Mouse (Mus musculus) brain, adult 10 weeks (tissue): Measurements from ENCODE around the gene Gm49392. TPM values are rescaled to one million over a fixed set of nuclear protein-coding genes. Genes with fewer than 3 reads are reported as not detected.

ENCODE experiments used
- polyA plus RNA-seq: library from polyadenylated mRNA; stranded (reverse); fragments of 350-450 nt; fragmentation: Illumina TruSeq; extraction: RNeasy Lipid Tissue Mini Kit (QIAGEN cat#74804); gene quantifications from one replicate; pipeline ENCODE4 v1.2.3, GENCODE M21; 2015; ENCODE audit warnings: low read depth, low replicate concordance

Gene Gm49392
- polyA plus RNA-seq, result not detected

DNA sequence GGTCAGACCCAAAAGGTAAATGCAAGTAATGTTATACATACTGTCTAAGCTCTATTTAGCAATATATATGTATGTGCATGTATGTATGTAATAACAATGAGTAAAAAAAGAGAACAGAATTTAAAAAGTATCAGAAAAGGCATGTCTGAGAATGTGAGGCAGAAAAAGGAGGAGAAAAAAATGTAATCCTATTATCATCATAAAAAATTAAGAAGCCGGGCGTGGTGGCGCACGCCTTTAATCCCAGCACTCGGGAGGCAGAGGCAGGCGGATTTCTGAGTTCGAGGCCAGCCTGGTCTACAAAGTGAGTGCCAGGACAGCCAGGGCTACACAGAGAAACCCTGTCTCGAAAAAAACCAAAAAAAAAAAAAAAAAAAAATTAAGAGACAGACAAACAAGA lies at the start of gene Gm49392:
TSS of gene Gm49392 (minus strand) at position 101 of the 400 bp plus-strand sequence.

DNA sequence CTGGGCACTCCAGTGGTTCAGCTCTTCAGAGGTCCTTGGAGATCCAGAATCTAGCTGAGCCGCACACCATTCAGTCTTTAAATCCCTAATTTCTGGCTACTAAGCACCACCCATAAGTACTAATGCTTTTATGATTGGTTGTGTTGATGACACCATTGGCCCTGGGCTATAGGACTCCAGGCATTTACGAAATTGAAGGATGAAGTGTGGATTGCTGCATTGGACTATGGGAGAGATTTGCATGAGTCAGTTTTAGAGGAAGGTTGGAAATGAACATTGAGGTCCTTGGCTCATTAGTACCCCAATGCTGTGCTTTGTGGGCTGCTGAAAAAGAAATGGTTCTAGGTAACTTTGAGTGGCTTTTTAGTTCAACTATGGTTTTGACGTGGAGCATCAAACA lies 45.2 kb upstream of the Gm49392 start, which contains the start of gene Tpbpa:
TSS of gene Tpbpa (minus strand) at position 101 of the 400 bp plus-strand sequence.

DNA sequence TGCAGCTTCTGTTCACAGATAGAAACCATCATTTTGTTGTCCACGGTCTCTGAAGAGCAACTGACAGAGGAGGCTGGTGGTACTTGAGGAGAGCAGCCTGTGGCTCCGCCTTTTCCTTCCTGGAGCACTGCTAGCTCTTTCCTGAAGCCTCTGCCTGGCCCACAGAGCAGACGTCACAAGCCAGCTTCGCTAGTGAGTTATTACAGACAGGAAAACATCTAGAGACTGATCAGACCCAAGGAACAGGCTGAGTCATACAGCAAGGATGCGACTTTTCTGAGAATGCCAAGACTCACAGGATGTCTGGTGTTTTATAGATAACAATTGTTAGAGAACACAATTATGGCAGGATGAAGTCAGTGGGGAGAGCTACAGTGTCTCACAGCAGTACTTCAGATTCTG lies 39.8 kb upstream of the Gm49392 start, which contains the start of the genes Gm49391 and Ctla2a:
TSS of gene Gm49391 (minus strand) at position 72 of the 402 bp plus-strand sequence.
TSS of gene Ctla2a (minus strand) at position 126 of the 402 bp plus-strand sequence.

DNA sequence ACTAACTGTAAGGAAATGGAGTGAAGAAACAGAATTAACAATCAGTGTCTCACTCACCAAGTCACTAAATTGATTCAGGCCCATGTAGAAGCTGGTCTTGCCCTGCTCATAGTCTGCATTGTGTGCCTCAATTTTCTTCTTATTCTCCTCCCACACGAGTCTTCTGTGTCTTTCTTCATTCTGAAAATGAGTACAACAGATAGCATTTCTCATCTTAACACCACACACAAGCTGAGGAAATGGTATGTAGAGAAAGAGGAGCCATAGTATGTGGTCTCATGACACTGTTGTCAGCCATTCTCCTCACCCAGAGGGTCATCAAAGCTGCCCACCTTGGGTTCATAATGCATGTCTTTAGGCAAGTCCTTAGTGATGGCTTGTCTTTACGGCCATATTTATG lies 38.8 kb upstream of the Gm49392 start, which contains the start of gene Gm49393:
TSS of gene Gm49393 (minus strand) at position 101 of the 400 bp plus-strand sequence.

DNA sequence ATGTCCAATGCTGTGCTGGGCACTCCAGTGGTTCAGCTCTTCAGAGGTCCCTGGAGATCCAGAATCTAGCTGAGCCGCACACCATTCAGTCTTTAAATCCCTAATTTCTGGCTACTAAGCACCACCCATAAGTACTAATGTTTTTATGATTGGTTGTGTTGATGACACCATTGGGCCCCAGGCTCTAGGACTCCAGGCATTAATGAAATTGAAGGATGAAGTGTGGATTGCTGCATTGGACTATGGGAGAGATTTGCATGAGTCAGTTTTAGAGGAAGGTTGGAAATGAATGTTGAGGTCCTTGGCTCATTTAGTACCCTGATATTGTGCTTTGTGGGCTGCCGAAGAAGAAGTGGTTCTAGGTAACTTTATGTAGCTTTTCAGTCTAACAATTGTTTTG lies 8.1 kb upstream of the Gm49392 start, which contains the start of gene Tpbpb:
TSS of gene Tpbpb (minus strand) at position 101 of the 400 bp plus-strand sequence.

DNA sequence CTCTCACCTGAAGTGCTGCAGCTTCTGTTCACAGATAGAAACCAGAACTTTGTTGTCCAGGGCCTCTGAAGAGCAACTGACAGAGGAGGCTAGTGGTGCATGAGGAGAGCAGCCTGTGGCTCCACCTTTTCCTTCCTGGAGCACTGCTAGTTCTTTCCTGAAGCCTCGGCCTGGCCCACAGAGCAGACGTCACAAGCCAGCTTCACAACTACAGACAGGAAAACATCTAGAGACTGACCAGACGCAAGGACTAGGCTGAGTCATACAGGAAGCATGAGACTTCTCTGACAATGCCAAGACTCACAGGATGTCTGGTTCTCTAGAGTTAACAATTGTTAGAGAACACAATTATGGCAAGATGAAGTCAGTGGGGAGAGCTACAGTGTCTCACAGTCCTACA lies 634 bp upstream of the Gm49392 start, which contains the start of gene Ctla2b:
TSS of gene Ctla2b (minus strand) at position 120 of the 400 bp plus-strand sequence.

DNA sequence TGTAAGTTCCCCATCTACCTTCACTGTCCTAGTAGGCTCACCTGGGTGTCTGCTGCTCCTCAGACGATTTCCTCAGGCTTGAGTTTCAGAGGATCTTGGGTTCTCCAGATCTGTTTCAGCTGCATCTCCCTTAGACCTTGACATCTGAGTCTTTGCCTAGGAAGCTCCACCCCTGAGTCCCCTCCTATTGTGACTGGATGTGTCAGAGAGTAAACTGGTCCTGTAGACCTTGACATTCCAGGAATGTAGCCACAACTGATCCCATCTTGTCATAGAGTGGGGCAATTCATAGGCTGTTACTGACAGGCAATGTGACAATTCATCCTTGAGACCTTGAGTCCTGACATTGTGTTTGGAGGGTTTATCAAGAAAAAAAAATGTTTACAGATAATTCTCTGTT lies 32.4 kb downstream of the Gm49392 start, which contains the start of gene 4930486L24Rik:
TSS of gene 4930486L24Rik (minus strand) at position 195 of the 400 bp plus-strand sequence.

DNA sequence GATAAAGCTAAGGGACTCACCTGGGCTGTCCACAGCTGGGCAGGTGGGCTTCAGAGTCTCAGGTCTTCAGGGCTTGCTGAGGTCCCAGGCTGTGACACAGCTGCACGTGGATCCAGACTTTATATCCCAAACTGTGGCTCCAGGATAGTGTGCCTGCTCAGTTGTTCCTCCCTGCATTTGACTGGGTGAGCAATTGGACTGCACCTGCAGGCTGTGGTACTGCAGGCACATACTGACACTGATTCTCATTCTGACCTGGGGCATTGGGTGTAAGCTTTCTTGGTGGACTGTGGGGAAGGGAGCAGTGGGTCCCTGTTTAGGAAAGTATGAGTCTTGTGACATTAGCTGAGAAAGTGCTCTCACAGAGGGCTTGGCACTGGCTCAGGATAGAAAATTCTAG lies 93.9 kb downstream of the Gm49392 start, which contains the start of gene Ctsll3:
TSS of gene Ctsll3 (minus strand) at position 101 of the 400 bp plus-strand sequence.

Other genes starting within 250 kb of the Gm49392 start
- not detected for gene BC051665, start 110.5 kb downstream of the Gm49392 start, polyA plus RNA-seq
- not detected for gene Ctsll3, start 94.0 kb downstream of the Gm49392 start, polyA plus RNA-seq
- 0.40 TPM for gene 4930486L24Rik, start 32.4 kb downstream of the Gm49392 start, polyA plus RNA-seq
- 1.7 TPM for gene Ctla2b, start 553 bp upstream of the Gm49392 start, polyA plus RNA-seq
- not detected for gene Tpbpb, start 8.0 kb upstream of the Gm49392 start, polyA plus RNA-seq
- not detected for gene Gm49393, start 38.7 kb upstream of the Gm49392 start, polyA plus RNA-seq
- 0.54 TPM for gene Gm49391, start 39.7 kb upstream of the Gm49392 start, polyA plus RNA-seq
- gene Ctla2a, start 39.7 kb upstream of the Gm49392 start, polyA plus RNA-seq, result 12.0 TPM
- not detected for gene Tpbpa, start 45.1 kb upstream of the Gm49392 start, polyA plus RNA-seq
- gene Ctsj, start 109.1 kb upstream of the Gm49392 start, polyA plus RNA-seq, result not detected
- not detected for gene Ctsq, start 143.7 kb upstream of the Gm49392 start, polyA plus RNA-seq